Mouse (Mus musculus) midbrain, postnatal 0 days (tissue): Measurements from ENCODE around the gene Astn2. TPM values are rescaled to one million over a fixed set of nuclear protein-coding genes. Genes with fewer than 3 reads are reported as not detected.

Source experiments
- ATAC-seq: fragments of 200-750 bp; cut with Nextera tagmentation; 2 replicates; pipeline ENCODE4 v1.8.0; 2017; ENCODE audit warnings: moderate number of reproducible peaks, mild to moderate bottlenecking, moderate TSS enrichment, moderate library complexity; ENCODE audit not compliant: low FRiP score
- DNase-seq: peaks from one replicate; pipeline ENCODE4 v3.0.0-alpha.2; 2015; ENCODE audit warnings: low spot score
- H3K27ac ChIP-seq: fragments of 300-500 bp; sonication (generic); 2 replicates; pipeline ENCODE4 v1.5.1; 2014; ENCODE audit warnings: low read depth, mild to moderate bottlenecking, low read length, mixed read lengths
- H3K27me3 ChIP-seq: fragments of 300-500 bp; sonication (generic); 2 replicates; pipeline ENCODE4 v1.6.1; 2014; ENCODE audit warnings: low read length, control low read depth, mixed read lengths; ENCODE audit not compliant: insufficient read depth
- H3K36me3 ChIP-seq: fragments of 300-500 bp; sonication (generic); 2 replicates; pipeline ENCODE4 v1.6.1; 2014; ENCODE audit warnings: low read length, control low read depth, mixed read lengths; ENCODE audit not compliant: insufficient read depth
- H3K4me1 ChIP-seq: fragments of 300-500 bp; sonication (generic); 2 replicates; pipeline ENCODE4 v1.6.1; 2014; ENCODE audit warnings: mild to moderate bottlenecking, control low read depth, antibody characterized with exemption, low read length, mixed read lengths; ENCODE audit not compliant: insufficient read depth
- H3K4me2 ChIP-seq: fragments of 300-500 bp; sonication (generic); 2 replicates; pipeline ENCODE4 v1.6.1; 2014; ENCODE audit warnings: low read depth, mild to moderate bottlenecking, low read length, mixed read lengths; ENCODE audit not compliant: poor library complexity, severe bottlenecking
- H3K4me3 ChIP-seq: fragments of 300-500 bp; sonication (generic); 2 replicates; pipeline ENCODE4 v1.5.1; 2014; ENCODE audit warnings: low read depth, mild to moderate bottlenecking, low read length, moderate library complexity
- H3K9ac ChIP-seq: fragments of 300-500 bp; sonication (generic); replicated peaks from 2 replicates; pipeline ENCODE4 v1.6.1; 2014; ENCODE audit warnings: mild to moderate bottlenecking, low read length, moderate library complexity, mixed read lengths; ENCODE audit not compliant: poor library complexity, severe bottlenecking
- H3K9me3 ChIP-seq: fragments of 300-500 bp; sonication (generic); 2 replicates; pipeline ENCODE4 v1.6.1; 2016; ENCODE audit warnings: low read length, control low read depth
- CTCF ChIP-seq: IDR thresholded peaks from 2 replicates; pipeline ENCODE4 v1.5.1; 2016; ENCODE audit warnings: antibody characterized with exemption, mild to moderate bottlenecking
- WGBS: fragments of 180-500 bp; shearing (Covaris S2); extraction: QIAGEN DNeasy Blood & Tissue Kit; methylation state at CpG from one replicate; pipeline ENCODE4 v1.1.7; 2014; 5-methylcytosine and 5-hydroxymethylcytosine counted together
- polyA plus RNA-seq: library from polyadenylated mRNA; unstranded; fragments of >200 nt; fragmentation: Nextera tagmentation; extraction: Ambion mirVana; gene quantifications from 2 replicates; pipeline ENCODE4 v1.2.1, GENCODE M21; 2015
- total RNA-seq: library from RNA; depleted of rRNA; stranded (reverse); fragments of >200 nt; gene quantifications from 2 replicates; pipeline ENCODE4 v1.2.3, GENCODE M21; 2014

Gene Astn2
- total and polyA plus RNA-seq, 2 experiments from 2014 or later = 2.5 to 34.9 TPM

DNA sequence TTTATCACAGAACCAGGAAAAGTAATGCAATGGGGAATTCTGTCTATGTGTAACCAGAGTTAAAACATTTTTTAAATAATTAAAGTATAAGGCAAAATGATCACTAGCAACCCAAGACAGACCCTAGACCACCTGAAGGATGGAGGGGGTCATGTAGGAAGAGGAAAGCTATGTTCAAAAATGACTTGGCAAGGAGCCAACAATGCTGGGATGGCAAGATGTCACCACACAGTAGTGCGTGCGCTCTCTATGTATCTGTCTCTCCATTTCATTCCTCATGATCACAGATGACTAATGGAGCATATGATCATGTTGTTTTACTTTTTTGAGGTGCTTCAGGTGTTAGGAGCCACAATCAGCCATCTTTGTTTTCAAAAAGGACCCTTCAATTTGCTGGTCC lies 640.6 kb downstream of the Astn2 start:
- Histone ChIP-seq H3K36me3 (no peaks in the 10 kb centered on the region), H3K4me1 (no peaks in the 10 kb centered on the region), H3K9ac (no peak overlapping the region), H3K9me3 (no peaks in the 10 kb centered on the region), H3K4me2 (no peak overlapping the region), H3K4me3 (no peak overlapping the region), H3K27ac (no peak overlapping the region), H3K27me3 (no peaks in the 10 kb centered on the region)
- 86% methylated on average over 2 of the region's 2 CpGs for WGBS
- ATAC-seq (0 out of 2 replicates have a peak, but pooled peaks have one; percentile 41), DNase-seq (peak; percentile 8)
- TF ChIP-seq CTCF = no peak

DNA sequence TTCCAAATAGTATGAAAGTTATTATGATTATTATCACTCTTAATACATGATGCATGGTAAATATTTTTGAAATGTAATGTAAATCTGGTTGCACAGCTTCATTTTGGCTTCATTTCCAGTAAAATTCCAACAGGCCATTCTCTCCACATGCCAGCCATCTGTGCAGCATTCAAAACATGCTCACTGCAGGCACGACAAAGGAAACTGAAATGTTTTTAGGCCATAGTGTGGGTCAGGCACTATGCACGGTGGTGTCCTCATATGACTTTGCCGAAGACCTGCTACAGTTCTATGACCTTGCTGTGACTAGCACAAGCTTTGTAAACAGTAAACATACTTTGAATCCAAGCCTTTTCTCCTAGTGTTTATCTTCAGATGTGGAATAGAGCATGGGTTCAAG lies 642.3 kb downstream of the Astn2 start:
- Histone ChIP-seq H3K27ac (no peak overlapping the region), H3K4me1 (no peaks in the 10 kb centered on the region), H3K9ac (no peak overlapping the region), H3K4me3 (no peak overlapping the region), H3K36me3 (no peaks in the 10 kb centered on the region), H3K4me2 (no peak overlapping the region), H3K9me3 (no peaks in the 10 kb centered on the region), H3K27me3 (no peaks in the 10 kb centered on the region)
- TF ChIP-seq CTCF = no peak
- DNase-seq (no peak), ATAC-seq (no peak)
- 82% methylated on average over 3 of the region's 3 CpGs for WGBS

DNA sequence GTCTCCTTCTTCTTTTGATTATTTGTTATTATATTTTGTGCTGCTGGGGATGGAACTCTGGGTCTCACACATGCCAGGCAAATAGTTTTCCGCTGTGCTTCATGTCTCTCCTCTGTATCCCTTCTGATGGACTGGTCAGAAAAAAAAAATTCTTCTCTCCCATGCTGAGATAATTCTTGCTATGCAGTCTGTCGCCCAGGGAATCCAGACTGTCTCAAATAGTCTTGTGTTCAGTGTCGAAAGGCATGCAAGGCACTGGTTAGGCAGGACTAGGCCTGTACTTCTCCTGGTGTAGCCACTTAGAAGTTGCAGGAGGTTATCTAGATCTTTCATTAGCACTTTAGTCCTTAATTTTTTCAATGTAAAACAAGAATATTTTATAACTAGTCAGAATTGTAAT lies 642.8 kb downstream of the Astn2 start:
- WGBS = 71% methylated on average over 3 of the region's 3 CpGs
- ATAC-seq = no peak

DNA sequence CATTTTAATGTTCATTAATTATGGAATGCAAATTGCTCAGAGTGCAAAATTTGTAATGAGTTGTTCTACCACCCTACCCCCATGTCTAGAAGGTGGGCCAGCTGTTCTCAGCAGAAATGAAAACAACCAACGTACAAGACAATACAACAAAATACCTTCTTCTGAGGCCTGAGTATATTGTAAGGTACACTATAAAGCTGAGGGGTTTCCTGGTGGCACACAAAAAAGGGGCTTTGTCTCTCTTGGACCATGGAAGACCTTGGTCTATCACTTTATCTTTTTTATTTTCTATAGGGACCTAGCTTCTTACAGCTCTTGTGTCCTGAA lies 645.6 kb downstream of the Astn2 start:
- ATAC-seq (no peak), DNase-seq (no peak)
- Histone ChIP-seq H3K36me3 (no peaks in the 10 kb centered on the region), H3K9ac (no peak overlapping the region), H3K9me3 (no peaks in the 10 kb centered on the region), H3K4me2 (no peak overlapping the region), H3K27me3 (no peaks in the 10 kb centered on the region), H3K4me1 (no peaks in the 10 kb centered on the region), H3K4me3 (no peak overlapping the region), H3K27ac (no peak overlapping the region)
- no peak for TF ChIP-seq CTCF
- WGBS = 66% methylated on average over 1 of the region's 1 CpGs

More for the DNA sequence above, 642.8 kb downstream of the Astn2 start:
- Histone ChIP-seq H3K9ac (no peak overlapping the region), H3K27me3 (no peaks in the 10 kb centered on the region), H3K4me2 (no peak overlapping the region), H3K36me3 (no peaks in the 10 kb centered on the region), H3K9me3 (no peaks in the 10 kb centered on the region), H3K4me1 (no peaks in the 10 kb centered on the region), H3K4me3 (no peak overlapping the region), H3K27ac (no peak overlapping the region)
- DNase-seq = no peak
- no peak for TF ChIP-seq CTCF

DNA sequence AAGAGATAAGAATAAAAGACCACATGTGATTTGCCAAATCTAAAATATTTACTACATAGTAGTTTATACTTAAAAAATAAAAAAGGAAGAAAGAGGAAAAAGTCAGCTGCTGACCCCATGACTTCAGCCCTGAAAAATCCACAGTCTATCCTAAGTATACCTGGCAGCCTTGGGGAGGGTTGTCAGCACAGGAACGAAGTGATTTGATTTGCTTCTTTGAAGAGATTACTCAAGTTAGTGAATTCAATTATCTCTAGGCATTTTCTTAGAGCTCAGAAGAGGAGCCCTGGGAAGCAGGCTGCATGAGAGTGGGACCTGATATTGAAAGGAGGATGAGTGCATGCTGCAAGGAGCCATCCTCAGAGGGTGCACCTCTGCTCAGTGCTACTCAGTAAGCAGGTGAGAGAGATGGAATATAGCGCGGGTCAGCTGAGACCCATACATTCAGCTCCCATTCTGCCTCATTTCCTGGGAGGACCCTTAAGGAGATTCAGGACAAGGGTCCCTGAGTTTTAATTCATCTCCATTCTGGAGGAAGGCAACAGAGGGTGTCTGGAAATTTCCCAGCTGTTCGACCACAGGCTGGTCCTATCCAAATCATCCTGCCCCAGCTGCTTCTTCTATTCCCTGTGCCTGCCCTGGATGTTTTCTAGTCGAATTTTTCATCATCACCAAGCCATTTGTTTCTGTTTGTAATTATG lies 646.1 kb downstream of the Astn2 start:
- no peaks in the 10 kb centered on the region for H3K9me3 ChIP-seq
- H3K36me3 ChIP-seq = no peaks in the 10 kb centered on the region
- no peaks in the 10 kb centered on the region for H3K27me3 ChIP-seq
- H3K4me3 ChIP-seq = no peak overlapping the region
- ATAC-seq (0 out of 2 replicates have a peak, but pooled peaks have one; percentile 41), DNase-seq (no peak)
- no peak overlapping the region for H3K4me2 ChIP-seq
- H3K4me1 ChIP-seq = no peaks in the 10 kb centered on the region
- H3K9ac ChIP-seq = no peak overlapping the region
- 54% methylated on average over 5 of the region's 5 CpGs for WGBS
- peak overlapping the region; percentile 21; the same call in 1 of the 2 replicates for H3K27ac ChIP-seq
- no peak for TF ChIP-seq CTCF

DNA sequence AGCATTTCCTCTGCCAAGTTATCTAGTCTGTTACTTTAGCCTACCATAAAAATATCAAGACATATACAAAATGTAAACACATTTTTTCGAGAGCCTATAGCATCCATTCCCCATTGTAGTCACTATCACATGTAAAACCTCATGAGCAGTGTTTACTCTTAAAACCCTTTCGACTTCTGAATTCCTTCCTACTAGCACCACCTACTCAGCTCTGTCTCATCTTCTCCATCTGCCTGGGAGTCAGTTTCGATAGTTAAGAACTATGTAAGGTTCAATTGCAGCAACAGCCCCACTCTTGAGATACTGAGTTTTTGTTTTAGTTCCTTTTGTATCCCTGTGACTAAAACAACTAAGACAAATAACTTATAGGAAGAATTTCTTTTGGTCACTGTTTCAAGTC lies 651.5 kb downstream of the Astn2 start:
- Histone ChIP-seq H3K27me3 (no peaks in the 10 kb centered on the region), H3K4me2 (no peak overlapping the region), H3K9me3 (no peaks in the 10 kb centered on the region), H3K4me3 (no peak overlapping the region), H3K36me3 (no peaks in the 10 kb centered on the region), H3K27ac (no peak overlapping the region), H3K4me1 (no peaks in the 10 kb centered on the region), H3K9ac (no peak overlapping the region)
- TF ChIP-seq CTCF = no peak
- DNase-seq (no peak), ATAC-seq (no peak)
- WGBS = 85% methylated on average over 3 of the region's 3 CpGs
